Mouse (Mus musculus) neural tube, embryonic 10.5 days (tissue): ENCODE results near the gene Cfap73.

ENCODE experiments used
- DNase-seq: peaks from one replicate; pipeline ENCODE4 v3.0.0-alpha.2; 2017; ENCODE audit warnings: low spot score; ENCODE audit errors: extremely low spot score

Cfap73 gene

GRCm38 (mm10) chr5:120634131-120634530 is at the start of gene Cfap73:
Gene Cfap73, minus strand, starts transcription at chr5:120634235.
- no peak for DNase-seq

GRCm38 (mm10) chr5:120682982-120683771 is 49.1 kb upstream of the Cfap73 start:
- DNase-seq, result no peak

- DNase-seq, result no peak
Measured at GRCm38 (mm10) chr5:120680918-120681317, 46.9 kb upstream of the Cfap73 start.

GRCm38 (mm10) chr5:120679676-120680555 is 45.9 kb upstream of the Cfap73 start:
- peak; percentile 90 for DNase-seq

- no peak for DNase-seq
Measured at GRCm38 (mm10) chr5:120677516-120677915, 43.5 kb upstream of the Cfap73 start.

GRCm38 (mm10) chr5:120674229-120675145 is 40.5 kb upstream of the Cfap73 start:
- DNase-seq, result no peak

- DNase-seq, result peak; percentile 64
Measured at GRCm38 (mm10) chr5:120673626-120674025, 39.6 kb upstream of the Cfap73 start.

- no peak for DNase-seq
Measured at GRCm38 (mm10) chr5:120671865-120672264, 37.8 kb upstream of the Cfap73 start.

- no peak for DNase-seq
Measured at GRCm38 (mm10) chr5:120670132-120670531, 36.1 kb upstream of the Cfap73 start.

GRCm38 (mm10) chr5:120668761-120669160 is 34.7 kb upstream of the Cfap73 start:
- no peak for DNase-seq

- no peak for DNase-seq
Measured at GRCm38 (mm10) chr5:120664888-120665287, 30.9 kb upstream of the Cfap73 start.

- no peak for DNase-seq
Measured at GRCm38 (mm10) chr5:120660816-120661215, 26.8 kb upstream of the Cfap73 start.

GRCm38 (mm10) chr5:120656281-120656751 is 22.3 kb upstream of the Cfap73 start:
- DNase-seq, result no peak

GRCm38 (mm10) chr5:120653873-120654272 is 19.8 kb upstream of the Cfap73 start:
- no peak for DNase-seq

GRCm38 (mm10) chr5:120652915-120653701 is 19.1 kb upstream of the Cfap73 start:
- DNase-seq, result no peak

GRCm38 (mm10) chr5:120651230-120651629 is 17.2 kb upstream of the Cfap73 start:
- no peak for DNase-seq

GRCm38 (mm10) chr5:120649938-120650337 is 15.9 kb upstream of the Cfap73 start:
- no peak for DNase-seq

GRCm38 (mm10) chr5:120649374-120649933 is 15.4 kb upstream of the Cfap73 start:
- DNase-seq, result no peak

- peak; percentile 60 for DNase-seq
Measured at GRCm38 (mm10) chr5:120648569-120649373, 14.7 kb upstream of the Cfap73 start, which contains the start of gene Rasal1. Gene Rasal1, plus strand, starts transcription at chr5:120648812.
